Mouse (Mus musculus) lung, adult 2 months (tissue): Measurements from ENCODE around the gene Zfp653.

Experiments
- CTCF ChIP-seq: fragments of 200-500 bp; IDR thresholded peaks from 2 replicates; pipeline ENCODE4 v1.5.1; 2011; ENCODE audit warnings: mild to moderate bottlenecking, low read length, control low read depth; ENCODE audit not compliant: insufficient read depth
- POLR2A ChIP-seq: fragments of 200-500 bp; IDR thresholded peaks from 2 replicates; pipeline ENCODE4 v1.6.1; 2011; ENCODE audit warnings: low read depth, mild to moderate bottlenecking, control low read depth, low read length, borderline replicate concordance; ENCODE audit errors: extremely low read depth

DNA sequence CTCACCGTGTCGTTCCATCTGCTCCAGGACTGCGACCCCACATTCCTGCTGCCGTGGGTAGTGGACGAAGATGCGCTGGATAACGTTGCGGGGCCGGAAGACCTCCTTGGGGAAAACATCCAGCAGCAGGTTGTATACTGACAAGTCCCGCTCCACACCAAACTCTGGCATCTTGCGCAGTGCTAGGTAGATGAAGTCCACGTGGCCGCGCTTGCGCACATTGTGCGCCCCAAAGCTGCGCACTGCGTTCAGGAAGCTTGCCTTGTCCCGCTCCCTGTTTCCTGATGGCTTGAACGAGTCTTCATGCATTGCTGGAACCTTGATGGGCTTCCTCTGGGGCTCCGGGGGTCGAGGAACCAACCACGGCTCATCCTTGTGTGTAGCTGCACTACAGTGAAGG lies 5.0 kb upstream of the Zfp653 start:
- TF ChIP-seq POLR2A (no peak), CTCF (no peak)
